Mouse (Mus musculus): ENCODE data around the gene Cnr1. TPM values are rescaled to one million over a fixed set of nuclear protein-coding genes. Genes with fewer than 3 reads are reported as not detected.

The Cnr1 gene
- polyA plus RNA-seq, 2 experiments = 0.06 to 0.10 TPM

- ATAC-seq (ENCODE audit: insufficient read depth) = no peak
- TF ChIP-seq EP300 (IDR thresholded peaks at IDR 0.05; ENCODE audit: low read depth) (no peak), CTCF (IDR thresholded peaks at IDR 0.05; ENCODE audit: low read depth) (no peak)
- WGBS (ENCODE audit: insufficient replicate concordance) = 62% methylated on average over 3 of the region's 3 CpGs
Observed at GRCm38 (mm10) chr4:33927644-33928043, 3.3 kb downstream of the Cnr1 start.

GRCm38 (mm10) chr4:33928450-33928849, 4.1 kb downstream of the Cnr1 start:
- H3K4me3 ChIP-seq (ENCODE audit: insufficient read depth in 1 of 2, low read depth in 2 of 2, low read length in 2 of 2) = no peak overlapping the region
- no peak overlapping the region for H3K4me2 ChIP-seq (ENCODE audit: low read depth)
- no peaks in the 10 kb centered on the region for H3K9me3 ChIP-seq (ENCODE audit: control insufficient read depth, low read length)
- no peak for TF ChIP-seq CTCF (IDR thresholded peaks at IDR 0.05; ENCODE audit: low read depth)
- no peak for TF ChIP-seq EP300 (IDR thresholded peaks at IDR 0.05; ENCODE audit: low read depth)
- DNase-seq (ENCODE audit: low read depth in 3 of 3, low spot score in 3 of 3) (no peak), ATAC-seq (ENCODE audit: insufficient read depth) (no peak)
- peaks cover 28% of the 10 kb centered on the region for H3K27me3 ChIP-seq (ENCODE audit: control insufficient read depth, insufficient read depth, low read length)
- H3K27ac ChIP-seq = no peak overlapping the region
- H3K36me3 ChIP-seq (replicated peaks; ENCODE audit: control insufficient read depth, insufficient read depth, low read depth) = no peaks in the 10 kb centered on the region
- 38% methylated on average over 1 of the region's 1 CpGs for WGBS (ENCODE audit: insufficient replicate concordance)
- no peak overlapping the region for H3K9ac ChIP-seq (replicated peaks)
- H3K4me1 ChIP-seq (replicated peaks; ENCODE audit: control insufficient read depth in 2 of 2, insufficient read depth in 2 of 2, low read length in 1 of 2) = no peaks in the 10 kb centered on the region

More at GRCm38 (mm10) chr4:33927644-33928043, 3.3 kb downstream of the Cnr1 start:
- DNase-seq (ENCODE audit: low read depth in 3 of 3, low spot score in 3 of 3) = no peak
- Histone ChIP-seq H3K4me1 (replicated peaks; ENCODE audit: control insufficient read depth in 2 of 2, insufficient read depth in 2 of 2, low read length in 1 of 2) (no peaks in the 10 kb centered on the region), H3K9me3 (ENCODE audit: control insufficient read depth, low read length) (no peaks in the 10 kb centered on the region), H3K4me2 (ENCODE audit: low read depth) (no peak overlapping the region), H3K4me3 (ENCODE audit: insufficient read depth in 1 of 2, low read depth in 2 of 2, low read length in 2 of 2) (no peak overlapping the region), H3K36me3 (replicated peaks; ENCODE audit: control insufficient read depth, insufficient read depth, low read depth) (no peaks in the 10 kb centered on the region), H3K27me3 (ENCODE audit: control insufficient read depth, insufficient read depth, low read length) (peaks cover 36% of the 10 kb centered on the region), H3K27ac (no peak overlapping the region), H3K9ac (replicated peaks) (no peak overlapping the region)

DNA sequence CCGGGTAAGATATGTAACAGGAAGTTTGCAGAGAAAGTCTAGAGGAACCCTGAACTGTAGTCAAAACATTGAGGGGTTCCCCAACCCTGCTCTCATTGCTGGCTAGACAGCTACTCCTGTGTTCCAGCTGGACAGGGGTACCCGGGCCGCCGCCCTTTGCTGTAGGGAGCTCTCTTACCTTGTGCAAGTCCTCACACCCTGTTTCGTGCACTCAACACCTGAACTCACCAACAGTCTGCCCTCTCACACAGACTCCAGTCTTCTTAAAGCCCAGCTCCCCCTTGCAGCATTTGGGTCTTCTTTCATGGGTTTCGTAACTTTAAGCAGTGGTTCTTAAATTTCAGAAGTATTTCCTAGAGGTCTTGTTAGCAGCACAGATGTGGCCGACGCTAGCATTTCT, 7.0 kb downstream of the Cnr1 start:
- H3K27me3 ChIP-seq (ENCODE audit: control insufficient read depth, insufficient read depth, low read length) = peaks cover under 1% of the 10 kb centered on the region
- H3K4me2 ChIP-seq (ENCODE audit: low read depth) = no peak overlapping the region
- no peak overlapping the region for H3K4me3 ChIP-seq (ENCODE audit: insufficient read depth in 1 of 2, low read depth in 2 of 2, low read length in 2 of 2)
- no peaks in the 10 kb centered on the region for H3K4me1 ChIP-seq (replicated peaks; ENCODE audit: control insufficient read depth in 2 of 2, insufficient read depth in 2 of 2, low read length in 1 of 2)
- TF ChIP-seq CTCF (IDR thresholded peaks at IDR 0.05; ENCODE audit: low read depth) = no peak
- TF ChIP-seq EP300 (IDR thresholded peaks at IDR 0.05; ENCODE audit: low read depth) = no peak
- H3K27ac ChIP-seq = no peak overlapping the region
- 62% methylated on average over 8 of the region's 8 CpGs for WGBS (ENCODE audit: insufficient replicate concordance)
- no peak overlapping the region for H3K9ac ChIP-seq (replicated peaks)
- ATAC-seq (ENCODE audit: insufficient read depth) = no peak
- no peaks in the 10 kb centered on the region for H3K9me3 ChIP-seq (ENCODE audit: control insufficient read depth, low read length)
- H3K36me3 ChIP-seq (replicated peaks; ENCODE audit: control insufficient read depth, insufficient read depth, low read depth) = no peaks in the 10 kb centered on the region
- no peak for DNase-seq (ENCODE audit: low read depth in 3 of 3, low spot score in 3 of 3)

- ATAC-seq (ENCODE audit: insufficient read depth) = no peak
- Histone ChIP-seq H3K27ac (no peak overlapping the region), H3K9me3 (ENCODE audit: control insufficient read depth, low read length) (no peaks in the 10 kb centered on the region), H3K4me2 (ENCODE audit: low read depth) (no peak overlapping the region), H3K27me3 (ENCODE audit: control insufficient read depth, insufficient read depth, low read length) (no peaks in the 10 kb centered on the region), H3K4me1 (replicated peaks; ENCODE audit: control insufficient read depth in 2 of 2, insufficient read depth in 2 of 2, low read length in 1 of 2) (no peaks in the 10 kb centered on the region), H3K4me3 (ENCODE audit: insufficient read depth in 1 of 2, low read depth in 2 of 2, low read length in 2 of 2) (no peak overlapping the region), H3K36me3 (replicated peaks; ENCODE audit: control insufficient read depth, insufficient read depth, low read depth) (no peaks in the 10 kb centered on the region), H3K9ac (replicated peaks) (no peak overlapping the region)
- 56% methylated on average over 5 of the region's 5 CpGs for WGBS (ENCODE audit: insufficient replicate concordance)
- TF ChIP-seq CTCF (IDR thresholded peaks at IDR 0.05; ENCODE audit: low read depth) (no peak), EP300 (IDR thresholded peaks at IDR 0.05; ENCODE audit: low read depth) (no peak)
- DNase-seq (ENCODE audit: low read depth in 3 of 3, low spot score in 3 of 3) = no peak
Observed at GRCm38 (mm10) chr4:33941557-33941956, 17.2 kb downstream of the Cnr1 start.

GRCm38 (mm10) chr4:33943936-33944335, 19.5 kb downstream of the Cnr1 start:
- no peaks in the 10 kb centered on the region for H3K9me3 ChIP-seq (ENCODE audit: control insufficient read depth, low read length)
- no peak for ATAC-seq (ENCODE audit: insufficient read depth)
- TF ChIP-seq CTCF (IDR thresholded peaks at IDR 0.05; ENCODE audit: low read depth) (no peak), EP300 (IDR thresholded peaks at IDR 0.05; ENCODE audit: low read depth) (no peak)
- WGBS (ENCODE audit: insufficient replicate concordance) = 72% methylated on average over 13 of the region's 13 CpGs
- H3K4me1 ChIP-seq (replicated peaks; ENCODE audit: control insufficient read depth in 2 of 2, insufficient read depth in 2 of 2, low read length in 1 of 2) = no peaks in the 10 kb centered on the region
- DNase-seq (ENCODE audit: low read depth in 3 of 3, low spot score in 3 of 3) = no peak
- H3K27ac ChIP-seq = no peak overlapping the region
- no peak overlapping the region for H3K4me2 ChIP-seq (ENCODE audit: low read depth)
- H3K27me3 ChIP-seq (ENCODE audit: control insufficient read depth, insufficient read depth, low read length) = no peaks in the 10 kb centered on the region
- H3K9ac ChIP-seq (replicated peaks) = no peak overlapping the region
- no peak overlapping the region for H3K4me3 ChIP-seq (ENCODE audit: insufficient read depth in 1 of 2, low read depth in 2 of 2, low read length in 2 of 2)
- no peaks in the 10 kb centered on the region for H3K36me3 ChIP-seq (replicated peaks; ENCODE audit: control insufficient read depth, insufficient read depth, low read depth)
